Mouse (Mus musculus): ENCODE results near the gene Ankrd37.

DNA sequence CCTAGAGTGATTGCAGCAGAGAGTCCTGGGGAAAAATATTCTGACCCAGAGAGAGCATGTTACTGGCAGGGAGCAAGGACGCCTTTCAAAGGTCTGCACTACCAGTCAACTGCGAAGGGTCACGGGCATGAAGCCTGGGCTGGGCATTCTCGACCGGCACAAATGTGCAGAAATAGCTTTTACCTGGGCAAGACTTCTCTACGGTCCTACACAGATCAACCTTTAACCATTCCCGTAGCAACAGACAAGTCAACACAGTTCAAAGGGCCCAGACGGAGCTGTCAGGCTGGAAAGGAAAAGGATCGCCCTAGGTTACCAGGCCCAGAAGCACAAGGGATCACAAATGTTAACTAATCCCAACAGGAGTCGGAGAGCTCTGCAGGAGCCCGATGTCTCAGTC is 30.7 kb upstream of the Ankrd37 start:
- TF ChIP-seq MYOD1 (IDR thresholded peaks at IDR 0.05; ENCODE audit: control insufficient read depth in 1 of 3, insufficient read length in 2 of 3, low read depth in 2 of 3), result no peak
- TF ChIP-seq POLR2A (IDR thresholded peaks at IDR 0.05; ENCODE audit: insufficient read length, low read depth), result no peak
- TF ChIP-seq TCF12 (IDR thresholded peaks at IDR 0.05; ENCODE audit: insufficient read depth, poor library complexity, severe bottlenecking), result no peak

Measured in myocyte (in vitro differentiated cells).